Mouse (Mus musculus) left cerebral cortex, adult 11 months (tissue): ENCODE measurements around the gene A730009L09Rik.

Experiments used
- DNase-seq: peaks from one replicate; pipeline ENCODE4 v3.0.0; 2022; ENCODE audit warnings: low spot score

Gene A730009L09Rik

GRCm38 (mm10) chr16:84514821-84515220 lies at the start of gene A730009L09Rik:
Gene A730009L09Rik, plus strand, starts transcription at chr16:84515121.
- no peak for DNase-seq

GRCm38 (mm10) chr16:84465581-84466165 lies 49.2 kb upstream of the A730009L09Rik start:
- no peak for DNase-seq

- DNase-seq: no peak
Measured at GRCm38 (mm10) chr16:84468898-84469297, 46.0 kb upstream of the A730009L09Rik start.

GRCm38 (mm10) chr16:84469994-84470393 lies 44.9 kb upstream of the A730009L09Rik start:
- no peak for DNase-seq

GRCm38 (mm10) chr16:84473406-84473805 lies 41.5 kb upstream of the A730009L09Rik start:
- no peak for DNase-seq

- DNase-seq: no peak
Measured at GRCm38 (mm10) chr16:84474712-84475111, 40.2 kb upstream of the A730009L09Rik start.

GRCm38 (mm10) chr16:84476948-84477347 lies 38.0 kb upstream of the A730009L09Rik start:
- no peak for DNase-seq

GRCm38 (mm10) chr16:84477528-84477927 lies 37.4 kb upstream of the A730009L09Rik start:
- DNase-seq: no peak

GRCm38 (mm10) chr16:84477952-84478351 lies 37.0 kb upstream of the A730009L09Rik start:
- DNase-seq: no peak

GRCm38 (mm10) chr16:84485931-84486330 lies 29.0 kb upstream of the A730009L09Rik start:
- DNase-seq: no peak

GRCm38 (mm10) chr16:84494818-84495217 lies 20.1 kb upstream of the A730009L09Rik start:
- DNase-seq: no peak

GRCm38 (mm10) chr16:84495438-84495837 lies 19.5 kb upstream of the A730009L09Rik start:
- DNase-seq: peak; percentile 34

- DNase-seq: no peak
Measured at GRCm38 (mm10) chr16:84507681-84508080, 7.2 kb upstream of the A730009L09Rik start.

- no peak for DNase-seq
Measured at GRCm38 (mm10) chr16:84521975-84522635, 7.2 kb downstream of the A730009L09Rik start.

GRCm38 (mm10) chr16:84523061-84523460 lies 8.1 kb downstream of the A730009L09Rik start:
- no peak for DNase-seq

- DNase-seq: peak; percentile 27
Measured at GRCm38 (mm10) chr16:84527375-84527774, 12.5 kb downstream of the A730009L09Rik start.

- no peak for DNase-seq
Measured at GRCm38 (mm10) chr16:84532803-84533202, 17.9 kb downstream of the A730009L09Rik start.

GRCm38 (mm10) chr16:84546059-84546458 lies 31.1 kb downstream of the A730009L09Rik start:
- no peak for DNase-seq

GRCm38 (mm10) chr16:84549122-84549521 lies 34.2 kb downstream of the A730009L09Rik start:
- no peak for DNase-seq

GRCm38 (mm10) chr16:84550445-84550844 lies 35.5 kb downstream of the A730009L09Rik start:
- DNase-seq: no peak

GRCm38 (mm10) chr16:84553981-84554380 lies 39.1 kb downstream of the A730009L09Rik start:
- DNase-seq: no peak

GRCm38 (mm10) chr16:84558113-84558917 lies 43.4 kb downstream of the A730009L09Rik start:
- no peak for DNase-seq
